Mouse (Mus musculus): ENCODE results near the gene Ndfip2. TPM values are rescaled to one million over a fixed set of nuclear protein-coding genes. Genes with fewer than 3 reads are reported as not detected.

Ndfip2 gene
- 20.5 and 22.3 TPM in 2 replicates for polyA plus RNA-seq (2015; fragmentation: Nextera tagmentation; extraction: Ambion mirVana)

DNA sequence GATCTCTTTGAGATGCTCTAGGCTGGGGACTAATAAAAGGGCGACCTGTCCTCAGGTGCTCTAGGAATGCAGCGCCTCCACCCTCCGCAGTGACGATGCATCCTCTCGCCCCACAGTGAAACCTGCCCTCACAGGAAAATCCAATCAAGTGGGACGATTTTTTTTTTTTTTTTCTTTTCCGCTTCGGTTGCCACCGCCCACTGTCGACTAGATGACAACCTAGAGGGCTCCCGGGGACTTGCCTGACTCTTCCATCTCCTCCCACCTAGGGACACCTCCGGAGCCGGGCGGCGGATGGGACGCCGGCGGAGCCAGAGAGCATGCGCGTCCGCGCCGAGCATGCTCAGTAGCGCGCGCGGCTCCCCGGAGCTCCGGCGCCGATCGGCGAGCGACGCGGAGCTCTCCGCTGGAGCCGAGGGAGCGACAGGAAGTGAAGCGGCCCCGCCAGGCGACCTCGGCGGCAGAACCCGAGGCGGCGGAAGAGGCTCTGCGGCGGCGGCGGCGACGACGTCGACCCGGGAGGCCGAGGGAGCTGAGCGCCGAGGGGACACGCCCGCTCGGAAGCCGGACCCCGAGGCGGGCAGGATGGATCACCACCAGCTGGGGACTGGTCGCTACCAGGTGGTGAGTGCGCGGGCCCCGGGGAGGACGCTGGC lies at the start of gene Ndfip2:
Gene Ndfip2 (plus strand): TSS at position 195 of the 656 bp plus-strand sequence.

Other genes with a start within 250 kb of the Ndfip2 start
- 23.8 and 25.5 TPM in 2 replicates for gene Rbm26, start 81.2 kb upstream of the Ndfip2 start, polyA plus RNA-seq (2015; fragmentation: Nextera tagmentation; extraction: Ambion mirVana)

All from spleen, postnatal 0 days (tissue).